Mouse (Mus musculus): ENCODE measurements around the gene Slc39a2. TPM values are rescaled to one million over a fixed set of nuclear protein-coding genes. Genes with fewer than 3 reads are reported as not detected.
A peak's percentile ranks its signal among the peaks of the same experiment; 100 is the strongest.
"Not testable (repeated sequence)": the region's sequence is repeated elsewhere in the genome, so short reads cannot be mapped to it uniquely, and the experiment has no call there.

Slc39a2 gene
- polyA plus RNA-seq, 1 experiment from 2014 or later: 0.42 TPM

DNA sequence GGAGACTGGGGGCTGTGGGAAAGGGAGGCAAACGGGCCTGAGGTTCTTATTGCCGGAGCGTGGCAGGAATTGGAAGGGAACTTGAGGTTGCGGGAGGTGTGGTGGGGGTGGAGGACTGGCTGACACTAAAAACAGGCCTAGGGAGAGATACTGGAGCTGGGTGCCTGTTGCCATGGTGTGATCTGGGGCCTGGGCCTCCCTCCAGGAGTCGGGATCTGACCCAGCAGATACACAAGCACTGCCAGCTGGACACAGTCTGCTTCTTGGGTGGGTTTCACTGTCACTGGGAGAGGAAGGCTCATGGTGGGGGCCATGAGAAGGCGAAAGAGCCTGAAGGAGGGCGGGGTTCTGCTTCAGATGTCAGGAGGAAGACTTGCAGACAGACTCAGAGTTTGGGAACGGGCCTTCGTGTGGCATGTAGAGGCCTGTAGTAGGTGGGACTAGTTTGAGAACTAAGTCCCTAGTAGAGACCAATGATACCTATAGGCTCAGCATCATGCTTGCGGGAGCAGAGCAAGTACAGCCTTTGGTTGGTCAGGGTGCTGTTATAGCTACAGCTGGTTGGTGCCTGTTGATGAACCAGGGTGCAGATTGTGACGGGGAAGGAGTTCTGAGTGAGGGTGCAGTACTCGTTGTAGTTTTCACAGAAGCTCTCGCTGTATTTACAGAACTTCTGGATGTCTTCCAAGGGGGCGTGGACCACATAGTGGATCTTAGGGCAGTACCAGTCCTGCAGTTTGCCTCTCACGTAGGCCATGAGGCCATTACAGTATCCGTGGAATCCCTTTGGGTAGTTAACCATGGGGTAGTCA lies 29.3 kb downstream of the Slc39a2 start:
- Histone ChIP-seq H3K9me3 (ENCODE audit: low read depth, low read length) (no peaks in the 10 kb centered on the region), H3K36me3 (ENCODE audit: insufficient read depth) (no peaks in the 10 kb centered on the region), H3K27ac (ENCODE audit: low read depth) (0 out of 2 replicates have a peak overlapping the region, but pooled peaks have one; percentile 47), H3K27me3 (ENCODE audit: insufficient read depth, low read length) (no peaks in the 10 kb centered on the region), H3K4me3 (ENCODE audit: low read depth, low read length) (no peak overlapping the region), H3K9ac (no peak overlapping the region), H3K4me2 (no peak overlapping the region), H3K4me1 (ENCODE audit: insufficient read depth) (peaks cover 11% of the 10 kb centered on the region)
- TF ChIP-seq CTCF (IDR thresholded peaks at IDR 0.05; ENCODE audit: low read depth): no peak
- DNase-seq (peak; percentile 62), ATAC-seq (ENCODE audit: insufficient read depth) (peak; percentile 85)
- 61% methylated on average over 16 of the region's 16 CpGs for WGBS

DNA sequence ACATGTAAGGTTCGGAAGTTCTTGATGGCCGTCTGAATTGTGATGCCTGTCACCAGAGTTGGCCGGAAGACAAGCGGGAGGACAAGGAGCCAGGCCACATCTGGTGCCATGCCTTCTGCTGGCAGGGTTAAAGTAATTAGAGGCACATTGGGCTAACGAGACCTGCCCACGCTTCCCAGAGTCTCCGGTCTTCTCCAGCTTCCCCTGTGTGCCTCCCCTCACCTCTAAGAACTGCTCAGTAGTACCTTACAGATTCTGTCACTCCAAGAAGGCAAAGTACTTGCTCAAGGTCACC lies 29.8 kb downstream of the Slc39a2 start, which contains the start of gene Rnase13:
Gene Rnase13, minus strand, starts transcription at position 203 of the 295 bp plus-strand sequence.
- no peak for ATAC-seq (ENCODE audit: insufficient read depth)
- Histone ChIP-seq H3K27ac (ENCODE audit: low read depth) (0 out of 2 replicates have a peak within 1 kb of the TSS, but pooled peaks have one; percentile 47), H3K9ac (no peak within 1 kb of the TSS), H3K9me3 (ENCODE audit: low read depth, low read length) (no peaks in the 10 kb centered on the region), H3K36me3 (ENCODE audit: insufficient read depth) (no peaks in the 10 kb centered on the region), H3K4me1 (ENCODE audit: insufficient read depth) (peaks cover 11% of the 10 kb centered on the region), H3K4me2 (no peak within 1 kb of the TSS), H3K27me3 (ENCODE audit: insufficient read depth, low read length) (no peaks in the 10 kb centered on the region), H3K4me3 (ENCODE audit: low read depth, low read length) (no peak within 1 kb of the TSS)
- TF ChIP-seq CTCF (IDR thresholded peaks at IDR 0.05; ENCODE audit: low read depth): no peak
- 86% methylated on average over 7 of the region's 7 CpGs for WGBS
- DNase-seq: no peak

DNA sequence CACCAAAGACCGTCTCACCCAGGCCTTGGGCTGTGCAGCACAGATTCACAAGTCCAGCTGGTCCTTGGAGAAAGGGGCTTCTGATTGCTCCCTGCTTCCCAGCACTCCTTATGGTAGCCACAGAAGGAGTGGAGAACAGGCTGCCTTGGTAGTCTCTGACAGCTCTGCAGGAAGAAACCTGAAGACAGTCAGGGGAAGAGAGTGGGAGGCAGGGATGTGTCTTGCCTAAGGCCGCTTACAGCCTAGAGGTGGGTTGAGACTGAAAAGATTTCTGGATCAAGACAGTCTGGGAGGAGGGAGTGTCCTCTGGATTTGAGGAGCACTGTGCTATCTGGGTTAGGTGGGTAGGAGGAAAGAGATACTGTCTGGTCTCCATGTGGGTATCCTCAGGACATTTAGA lies 30.2 kb downstream of the Slc39a2 start:
- no peaks in the 10 kb centered on the region for H3K27me3 ChIP-seq (ENCODE audit: insufficient read depth, low read length)
- peaks cover 11% of the 10 kb centered on the region for H3K4me1 ChIP-seq (ENCODE audit: insufficient read depth)
- DNase-seq: no peak
- TF ChIP-seq CTCF (IDR thresholded peaks at IDR 0.05; ENCODE audit: low read depth): no peak
- no peak overlapping the region for H3K4me2 ChIP-seq
- H3K9ac ChIP-seq: no peak overlapping the region
- H3K36me3 ChIP-seq (ENCODE audit: insufficient read depth): no peaks in the 10 kb centered on the region
- no peak overlapping the region for H3K4me3 ChIP-seq (ENCODE audit: low read depth, low read length)
- H3K9me3 ChIP-seq (ENCODE audit: low read depth, low read length): no peaks in the 10 kb centered on the region
- 84% methylated on average over 2 of the region's 2 CpGs for WGBS
- ATAC-seq (ENCODE audit: insufficient read depth): 0 out of 2 replicates have a peak, but pooled peaks have one; percentile 10
- H3K27ac ChIP-seq (ENCODE audit: low read depth): no peak overlapping the region

DNA sequence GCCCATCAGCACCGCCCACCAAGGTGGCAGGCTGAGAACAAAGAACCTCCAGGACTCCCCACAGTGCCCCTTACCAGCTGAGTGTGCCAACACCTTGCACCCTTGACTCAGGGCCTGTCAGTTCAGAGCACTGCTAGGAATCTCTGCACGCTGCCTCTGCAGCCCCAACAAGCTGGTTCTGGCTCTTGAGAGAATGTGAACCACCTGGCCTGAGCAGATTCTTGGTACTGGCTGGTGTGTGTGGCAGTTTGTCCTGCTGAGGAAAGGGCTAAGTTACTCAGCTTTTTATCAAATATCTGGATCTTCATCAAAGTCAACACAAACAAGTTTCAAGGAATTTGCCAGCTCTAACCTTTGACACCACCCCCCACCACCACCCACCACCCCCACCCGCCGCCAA lies 30.8 kb downstream of the Slc39a2 start:
- H3K9me3 ChIP-seq (ENCODE audit: low read depth, low read length): no peaks in the 10 kb centered on the region
- WGBS: 60% methylated on average over 4 of the region's 4 CpGs
- H3K4me3 ChIP-seq (ENCODE audit: low read depth, low read length): no peak overlapping the region
- H3K27me3 ChIP-seq (ENCODE audit: insufficient read depth, low read length): no peaks in the 10 kb centered on the region
- no peak for TF ChIP-seq CTCF (IDR thresholded peaks at IDR 0.05; ENCODE audit: low read depth)
- no peak for DNase-seq
- H3K9ac ChIP-seq: no peak overlapping the region
- no peak; the same call in 1 of the 2 replicates for ATAC-seq (ENCODE audit: insufficient read depth)
- no peak overlapping the region for H3K27ac ChIP-seq (ENCODE audit: low read depth)
- H3K4me2 ChIP-seq: no peak overlapping the region
- H3K36me3 ChIP-seq (ENCODE audit: insufficient read depth): no peaks in the 10 kb centered on the region
- peaks cover 11% of the 10 kb centered on the region for H3K4me1 ChIP-seq (ENCODE audit: insufficient read depth)

DNA sequence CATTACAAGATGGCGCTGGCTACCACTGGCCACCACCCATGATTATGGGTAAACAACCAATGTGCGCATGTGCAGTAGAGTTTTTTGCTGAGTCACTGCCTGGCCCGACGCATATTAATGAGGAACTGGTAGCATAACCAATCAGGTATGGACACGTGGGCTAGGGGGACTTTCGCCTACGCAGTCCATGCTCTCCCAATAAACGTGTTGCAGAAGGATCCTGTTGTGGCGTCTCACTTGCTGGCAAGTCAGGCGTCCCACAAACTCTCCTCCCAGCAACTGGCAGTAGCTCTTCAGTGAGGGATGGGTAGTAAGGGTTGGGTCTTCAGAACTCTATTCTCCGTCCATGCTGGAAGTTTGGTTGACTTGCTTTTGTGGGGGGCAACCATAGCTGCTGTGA lies 34.2 kb downstream of the Slc39a2 start:
- H3K4me1 ChIP-seq (ENCODE audit: insufficient read depth): peaks cover 13% of the 10 kb centered on the region
- not testable (repeated sequence) for H3K27me3 ChIP-seq (ENCODE audit: insufficient read depth, low read length); H3K9ac ChIP-seq; DNase-seq; H3K27ac ChIP-seq (ENCODE audit: low read depth); H3K4me2 ChIP-seq; H3K4me3 ChIP-seq (ENCODE audit: low read depth, low read length); ATAC-seq (ENCODE audit: insufficient read depth); H3K36me3 ChIP-seq (ENCODE audit: insufficient read depth); H3K9me3 ChIP-seq (ENCODE audit: low read depth, low read length)
- 94% methylated on average over 11 of the region's 11 CpGs for WGBS

DNA sequence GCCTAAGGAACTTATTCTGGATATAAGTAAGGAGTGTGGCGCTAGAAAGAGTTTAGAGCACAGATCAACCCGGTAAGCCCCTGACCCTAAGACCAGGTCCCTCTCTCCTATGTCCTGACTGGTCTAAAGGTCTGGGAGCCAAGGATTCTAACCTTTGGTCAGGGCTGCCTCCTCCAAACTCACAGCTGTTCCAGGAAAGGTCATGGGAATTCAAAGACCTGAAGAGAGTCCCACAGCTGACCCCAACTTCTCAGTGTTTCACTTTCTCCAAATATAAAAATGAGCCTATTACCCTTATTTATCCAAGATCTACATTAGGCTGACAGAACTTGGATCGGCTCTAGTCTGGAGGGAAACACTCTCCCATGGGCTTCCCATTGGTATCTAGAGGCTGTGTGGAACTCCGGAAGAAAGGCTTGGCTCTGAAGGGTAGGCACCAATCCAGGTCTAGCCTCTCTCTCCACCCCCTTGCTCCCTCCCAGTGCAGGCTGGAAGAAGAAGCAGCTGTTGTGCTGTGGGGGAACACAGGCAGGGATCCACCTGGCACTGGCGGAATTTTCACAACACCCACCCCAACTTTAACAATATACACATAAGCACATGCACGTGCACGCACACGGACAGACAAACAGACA lies 36.7 kb downstream of the Slc39a2 start:
- peak; percentile 59 for DNase-seq
- 60% methylated on average over 8 of the region's 8 CpGs for WGBS
- Histone ChIP-seq H3K27ac (ENCODE audit: low read depth) (peak overlapping the region; percentile 45; the same call in 1 of the 2 replicates), H3K4me1 (ENCODE audit: insufficient read depth) (0 out of 2 replicates have a peak, but pooled peaks cover 6% of the 10 kb centered on the region), H3K9ac (no peak overlapping the region), H3K4me3 (ENCODE audit: low read depth, low read length) (no peak overlapping the region), H3K36me3 (ENCODE audit: insufficient read depth) (no peaks in the 10 kb centered on the region), H3K9me3 (ENCODE audit: low read depth, low read length) (no peaks in the 10 kb centered on the region), H3K4me2 (no peak overlapping the region), H3K27me3 (ENCODE audit: insufficient read depth, low read length) (no peaks in the 10 kb centered on the region)
- peak; percentile 58; the same call in 1 of the 2 replicates for ATAC-seq (ENCODE audit: insufficient read depth)
- TF ChIP-seq CTCF (IDR thresholded peaks at IDR 0.05; ENCODE audit: low read depth): no peak

DNA sequence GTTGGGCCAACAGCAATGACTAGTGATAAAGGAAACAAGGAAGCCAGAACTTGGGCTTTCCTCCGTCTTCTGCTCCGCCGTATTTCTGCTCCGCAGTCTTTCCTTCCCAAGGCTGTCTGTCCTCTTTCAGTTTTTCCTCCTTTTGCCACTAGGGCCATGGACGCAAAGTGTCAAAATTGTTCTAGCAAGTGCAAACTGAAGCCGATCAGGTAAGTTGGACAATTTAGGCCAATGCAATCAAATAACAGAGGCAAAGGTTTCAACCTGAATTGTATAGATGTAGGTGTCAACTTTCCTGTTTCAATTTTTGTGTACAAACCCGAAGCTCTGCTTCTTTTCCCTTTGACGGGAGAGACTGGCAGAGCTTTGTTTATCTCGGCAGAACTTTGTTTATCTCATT lies 37.3 kb downstream of the Slc39a2 start:
- Histone ChIP-seq H3K9me3 (ENCODE audit: low read depth, low read length) (no peaks in the 10 kb centered on the region), H3K27ac (ENCODE audit: low read depth) (no peak overlapping the region), H3K27me3 (ENCODE audit: insufficient read depth, low read length) (no peaks in the 10 kb centered on the region), H3K4me1 (ENCODE audit: insufficient read depth) (0 out of 2 replicates have a peak, but pooled peaks cover 6% of the 10 kb centered on the region), H3K36me3 (ENCODE audit: insufficient read depth) (no peaks in the 10 kb centered on the region), H3K9ac (no peak overlapping the region), H3K4me2 (no peak overlapping the region), H3K4me3 (ENCODE audit: low read depth, low read length) (no peak overlapping the region)
- ATAC-seq (ENCODE audit: insufficient read depth) (no peak), DNase-seq (no peak)
- no peak for TF ChIP-seq CTCF (IDR thresholded peaks at IDR 0.05; ENCODE audit: low read depth)
- WGBS: 53% methylated on average over 9 of the region's 9 CpGs

Data from lung, embryonic 14.5 days (tissue).